Mouse (Mus musculus) neural tube, embryonic 14.5 days (tissue): ENCODE data around the gene Dnaaf2. TPM values are rescaled to one million over a fixed set of nuclear protein-coding genes. Genes with fewer than 3 reads are reported as not detected.
A peak's percentile ranks its signal among the peaks of the same experiment; 100 is the strongest.

Experiments
- ATAC-seq: fragments of 200-750 bp; cut with Nextera tagmentation; 2 replicates; pipeline ENCODE4 v1.8.0; 2017; ENCODE audit warnings: low read depth, mild to moderate bottlenecking, moderate TSS enrichment, moderate library complexity
- H3K27ac ChIP-seq: fragments of 300-500 bp; sonication (generic); 2 replicates; pipeline ENCODE4 v1.5.1; 2014; ENCODE audit warnings: low read depth, mild to moderate bottlenecking, control low read depth, low read length, moderate library complexity, mixed read lengths
- H3K27me3 ChIP-seq: fragments of 300-500 bp; sonication (generic); 2 replicates; pipeline ENCODE4 v1.6.1; 2014; ENCODE audit warnings: low read length; ENCODE audit not compliant: control insufficient read depth, insufficient read depth
- H3K36me3 ChIP-seq: fragments of 300-500 bp; sonication (generic); 2 replicates; pipeline ENCODE4 v1.6.1; 2014; ENCODE audit warnings: low read length, mixed read lengths; ENCODE audit not compliant: control insufficient read depth, insufficient read depth
- H3K4me1 ChIP-seq: fragments of 300-500 bp; sonication (generic); 2 replicates; pipeline ENCODE4 v1.6.1; 2014; ENCODE audit warnings: low read length; ENCODE audit not compliant: control insufficient read depth, insufficient read depth
- H3K4me2 ChIP-seq: fragments of 300-500 bp; sonication (generic); 2 replicates; pipeline ENCODE4 v1.6.1; 2014; ENCODE audit warnings: mild to moderate bottlenecking, low read depth, low read length, control low read depth
- H3K4me3 ChIP-seq: fragments of 300-500 bp; sonication (generic); 2 replicates; pipeline ENCODE4 v1.5.1; 2014; ENCODE audit warnings: low read depth, low read length, control low read depth, mixed read lengths
- H3K9ac ChIP-seq: fragments of 300-500 bp; sonication (generic); replicated peaks from 2 replicates; pipeline ENCODE4 v1.6.1; 2014; ENCODE audit warnings: low read depth, mild to moderate bottlenecking, control low read depth, low read length, mixed read lengths
- H3K9me3 ChIP-seq: fragments of 300-500 bp; sonication (generic); 2 replicates; pipeline ENCODE4 v1.6.1; 2016; ENCODE audit warnings: low read length; ENCODE audit not compliant: control insufficient read depth
- WGBS: fragments of 180-500 bp; shearing (Covaris S2); extraction: QIAGEN DNeasy Blood & Tissue Kit; methylation state at CpG from one replicate; pipeline ENCODE4 v1.1.7; 2014; 5-methylcytosine and 5-hydroxymethylcytosine counted together
- polyA plus RNA-seq: library from polyadenylated mRNA; unstranded; fragments of >200 nt; fragmentation: Nextera tagmentation; extraction: Ambion mirVana; gene quantifications from 2 replicates; pipeline ENCODE4 v1.2.1, GENCODE M21; 2014

Gene Dnaaf2
- polyA plus RNA-seq = 6.8 and 7.3 TPM in 2 replicates

DNA sequence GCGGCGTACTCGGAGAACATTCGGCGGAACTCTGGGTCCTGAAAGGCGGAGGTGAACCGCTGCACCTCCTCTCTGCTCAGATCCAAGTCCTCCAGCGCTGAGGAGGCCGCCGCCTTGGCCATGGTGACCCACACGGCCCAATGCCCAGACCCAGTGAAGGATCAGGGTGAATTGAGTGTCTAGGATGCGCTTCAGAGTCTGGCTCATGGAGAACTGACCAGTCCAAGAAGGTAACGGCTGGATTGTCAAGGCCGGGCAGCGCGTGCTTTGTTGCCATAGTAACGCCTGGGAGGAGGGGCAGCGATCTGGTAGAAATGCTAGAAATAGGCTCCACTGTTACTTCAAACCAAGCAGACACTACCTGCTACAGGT lies at the start of gene Dnaaf2:
Dnaaf2 (minus strand) TSS at position 266 of the 372 bp plus-strand sequence.
- Histone ChIP-seq H3K27me3 (no peaks in the 10 kb centered on the region), H3K4me2 (peak within 1 kb of the TSS; percentile 97), H3K4me3 (peak within 1 kb of the TSS; percentile 94), H3K9me3 (no peaks in the 10 kb centered on the region), H3K9ac (peak within 1 kb of the TSS; percentile 83), H3K4me1 (peaks cover 19% of the 10 kb centered on the region; the same call in 1 of the 2 replicates), H3K27ac (peak within 1 kb of the TSS; percentile 93), H3K36me3 (no peaks in the 10 kb centered on the region; the same call in 1 of the 2 replicates)
- peak; percentile 30 for ATAC-seq
- WGBS = 1% methylated on average over 18 of the region's 18 CpGs

DNA sequence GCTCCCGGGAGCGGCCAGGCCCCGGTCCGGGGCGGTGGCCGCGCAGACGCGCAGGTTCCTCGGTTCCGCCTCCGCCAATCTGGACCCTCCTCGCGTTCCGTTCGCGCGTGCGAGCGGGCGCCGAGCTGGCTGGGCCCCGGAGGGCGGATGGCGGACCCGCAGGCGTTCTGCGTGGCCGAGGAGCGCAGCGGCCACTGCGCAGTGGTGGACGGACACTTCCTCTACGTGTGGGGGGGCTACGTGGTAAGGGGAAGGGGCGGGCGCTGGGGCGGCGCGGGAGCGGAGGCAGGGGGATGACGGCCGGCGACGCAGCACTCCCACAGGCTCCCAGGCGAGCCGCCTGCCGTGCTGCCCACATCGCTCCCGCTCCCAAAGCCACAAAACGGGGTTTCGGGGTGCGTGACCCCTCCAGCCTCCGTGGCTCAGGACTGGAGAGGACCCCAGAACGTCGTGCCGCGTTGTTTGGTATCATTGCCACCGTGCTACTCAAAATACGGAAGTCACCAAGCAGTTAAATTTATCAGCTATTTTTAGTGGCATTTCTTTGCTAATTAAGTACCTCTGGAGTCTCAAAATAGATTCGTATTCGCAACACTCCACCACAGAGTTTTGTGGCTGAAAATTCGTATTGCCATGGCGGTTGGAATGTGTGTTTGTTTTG lies 43.7 kb upstream of the Dnaaf2 start:
- WGBS = under 1% methylated on average over 64 of the region's 64 CpGs
- Histone ChIP-seq H3K4me2 (peak overlapping the region; percentile 60), H3K9ac (peak overlapping the region; percentile 71), H3K4me3 (peak overlapping the region; percentile 64), H3K9me3 (no peaks in the 10 kb centered on the region), H3K27me3 (no peaks in the 10 kb centered on the region), H3K27ac (peak overlapping the region; percentile 71), H3K4me1 (no peaks in the 10 kb centered on the region; the same call in 1 of the 2 replicates), H3K36me3 (no peaks in the 10 kb centered on the region)
- peak; percentile 95 for ATAC-seq

DNA sequence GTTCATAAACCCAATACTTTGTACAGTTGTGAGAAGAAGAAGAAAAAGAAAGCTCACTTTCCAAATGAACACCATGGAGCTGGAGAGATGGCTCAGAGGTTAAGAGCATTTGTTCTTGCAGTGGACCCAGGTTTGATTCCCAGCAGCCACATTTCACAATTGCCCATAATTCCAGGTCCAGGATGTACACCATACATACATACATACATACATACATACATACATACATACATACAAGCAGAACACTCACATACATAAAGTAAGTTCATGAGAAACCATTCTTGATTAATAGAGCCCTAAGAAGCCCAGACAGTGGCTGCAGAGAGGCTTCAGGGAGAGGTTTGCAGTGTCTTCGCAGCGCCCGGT lies 43.2 kb upstream of the Dnaaf2 start:
- Histone ChIP-seq H3K4me3 (peak overlapping the region; percentile 64), H3K27ac (peak overlapping the region; percentile 71), H3K27me3 (no peaks in the 10 kb centered on the region), H3K4me1 (no peaks in the 10 kb centered on the region; the same call in 1 of the 2 replicates), H3K4me2 (peak overlapping the region; percentile 60), H3K9ac (peak overlapping the region; percentile 71), H3K36me3 (no peaks in the 10 kb centered on the region), H3K9me3 (no peaks in the 10 kb centered on the region)
- ATAC-seq = no peak; the same call in none of the 2 replicates
- WGBS = 4% methylated on average over 3 of the region's 3 CpGs

DNA sequence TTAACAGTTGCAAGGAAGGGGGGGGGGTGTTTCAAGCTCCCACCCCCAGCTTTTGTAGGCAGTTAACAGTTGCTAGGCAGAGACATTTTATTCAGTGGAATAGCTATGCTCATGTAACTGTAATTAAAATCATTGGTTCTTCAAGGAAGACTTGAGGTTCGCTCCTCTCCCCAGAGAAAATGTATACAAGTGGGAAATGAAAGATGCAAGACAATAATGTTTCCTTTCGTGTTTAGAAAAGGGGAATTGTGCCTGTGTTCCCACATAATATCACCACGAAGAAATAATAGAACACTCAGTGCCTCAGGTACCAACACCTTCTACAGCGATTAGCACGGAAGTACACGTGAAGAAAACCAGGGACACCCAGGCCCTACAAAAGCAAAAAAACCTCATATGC lies 42.6 kb upstream of the Dnaaf2 start, which contains the start of gene Klhdc1:
Klhdc1 (plus strand) TSS at position 301 of the 400 bp plus-strand sequence.
- peak within 1 kb of the TSS; percentile 64 for H3K4me3 ChIP-seq
- WGBS = 61% methylated on average over 6 of the region's 6 CpGs
- H3K4me2 ChIP-seq = peak within 1 kb of the TSS; percentile 60
- no peaks in the 10 kb centered on the region; the same call in 1 of the 2 replicates for H3K4me1 ChIP-seq
- H3K27me3 ChIP-seq = no peaks in the 10 kb centered on the region
- H3K36me3 ChIP-seq = no peaks in the 10 kb centered on the region
- peak within 1 kb of the TSS; percentile 71 for H3K27ac ChIP-seq
- peak within 1 kb of the TSS; percentile 71 for H3K9ac ChIP-seq
- ATAC-seq = no peak
- H3K9me3 ChIP-seq = no peaks in the 10 kb centered on the region

DNA sequence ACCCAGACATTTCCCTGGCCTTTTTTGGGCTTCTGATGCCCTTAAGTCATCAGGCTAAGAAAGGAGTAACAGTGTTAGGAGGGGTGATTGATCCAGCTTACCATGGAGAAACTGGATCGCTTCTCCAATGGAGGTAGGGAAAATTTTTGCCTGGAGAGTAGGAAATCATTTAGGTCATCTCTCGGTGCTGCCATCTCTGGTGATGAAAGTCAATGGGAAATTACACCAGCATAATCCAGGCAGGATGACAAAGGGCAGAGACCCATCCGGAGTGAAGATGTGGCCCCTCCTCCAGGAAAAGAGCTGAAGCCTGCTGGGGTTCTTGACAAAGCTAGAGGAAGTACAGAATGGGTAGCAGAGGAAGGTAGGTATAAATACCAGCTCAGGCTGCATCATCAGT lies 40.1 kb upstream of the Dnaaf2 start:
- WGBS = 46% methylated on average over 3 of the region's 3 CpGs
- Histone ChIP-seq H3K9ac (no peak overlapping the region), H3K4me1 (no peaks in the 10 kb centered on the region; the same call in 1 of the 2 replicates), H3K4me2 (no peak overlapping the region), H3K27ac (no peak overlapping the region), H3K27me3 (no peaks in the 10 kb centered on the region), H3K4me3 (no peak overlapping the region), H3K9me3 (no peaks in the 10 kb centered on the region), H3K36me3 (no peaks in the 10 kb centered on the region)
- ATAC-seq = no peak

DNA sequence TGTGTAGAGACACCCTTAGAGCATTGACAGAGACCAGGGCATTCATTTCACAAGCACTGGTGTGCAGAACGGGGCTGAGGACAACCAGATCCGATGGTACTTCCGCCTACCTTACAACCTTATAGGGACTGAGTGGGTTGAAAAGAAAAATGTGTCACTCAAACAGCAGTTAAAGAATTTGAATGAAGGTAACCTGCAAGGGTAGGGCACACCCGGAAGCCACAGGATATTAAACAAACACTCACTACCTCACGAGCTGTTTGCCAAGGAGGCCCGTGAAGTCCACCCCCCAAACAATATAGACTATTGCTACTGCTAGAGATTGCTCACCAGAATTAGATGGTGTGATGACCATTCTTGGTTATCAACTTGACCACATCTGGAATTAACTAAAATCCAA lies 37.6 kb upstream of the Dnaaf2 start:
- Histone ChIP-seq H3K4me2 (no peak overlapping the region), H3K4me3 (no peak overlapping the region), H3K36me3 (no peaks in the 10 kb centered on the region), H3K27ac (no peak overlapping the region), H3K9ac (no peak overlapping the region), H3K4me1 (no peaks in the 10 kb centered on the region; the same call in 1 of the 2 replicates), H3K27me3 (no peaks in the 10 kb centered on the region), H3K9me3 (no peaks in the 10 kb centered on the region)
- 92% methylated on average over 6 of the region's 6 CpGs for WGBS
- ATAC-seq = no peak

DNA sequence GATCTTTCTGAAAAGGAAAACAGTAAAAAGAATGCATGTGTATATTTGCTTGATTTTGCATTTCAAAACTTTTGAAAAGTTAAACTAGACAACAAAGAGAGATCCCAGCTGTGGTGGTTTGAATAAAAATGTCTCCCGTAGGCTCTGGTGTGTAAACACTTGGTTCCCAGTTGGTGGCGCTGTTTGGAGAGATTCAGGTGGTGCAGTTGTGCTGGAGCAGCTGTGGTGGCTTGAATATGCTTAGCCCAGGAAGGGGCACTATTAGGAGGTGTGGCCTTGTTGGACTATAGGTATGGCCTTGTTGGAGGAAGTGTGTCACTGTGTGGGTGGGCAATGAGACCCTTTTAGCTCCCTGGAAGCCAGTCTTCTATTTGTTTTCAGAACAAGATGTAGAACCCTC lies 31.0 kb upstream of the Dnaaf2 start:
- no peaks in the 10 kb centered on the region for H3K36me3 ChIP-seq
- no peak overlapping the region for H3K4me2 ChIP-seq
- no peak overlapping the region for H3K4me3 ChIP-seq
- ATAC-seq = no peak
- H3K27me3 ChIP-seq = no peaks in the 10 kb centered on the region
- no peaks in the 10 kb centered on the region for H3K9me3 ChIP-seq
- H3K27ac ChIP-seq = no peak overlapping the region
- WGBS = 66% methylated on average over 2 of the region's 2 CpGs
- no peak overlapping the region for H3K9ac ChIP-seq
- no peaks in the 10 kb centered on the region for H3K4me1 ChIP-seq

DNA sequence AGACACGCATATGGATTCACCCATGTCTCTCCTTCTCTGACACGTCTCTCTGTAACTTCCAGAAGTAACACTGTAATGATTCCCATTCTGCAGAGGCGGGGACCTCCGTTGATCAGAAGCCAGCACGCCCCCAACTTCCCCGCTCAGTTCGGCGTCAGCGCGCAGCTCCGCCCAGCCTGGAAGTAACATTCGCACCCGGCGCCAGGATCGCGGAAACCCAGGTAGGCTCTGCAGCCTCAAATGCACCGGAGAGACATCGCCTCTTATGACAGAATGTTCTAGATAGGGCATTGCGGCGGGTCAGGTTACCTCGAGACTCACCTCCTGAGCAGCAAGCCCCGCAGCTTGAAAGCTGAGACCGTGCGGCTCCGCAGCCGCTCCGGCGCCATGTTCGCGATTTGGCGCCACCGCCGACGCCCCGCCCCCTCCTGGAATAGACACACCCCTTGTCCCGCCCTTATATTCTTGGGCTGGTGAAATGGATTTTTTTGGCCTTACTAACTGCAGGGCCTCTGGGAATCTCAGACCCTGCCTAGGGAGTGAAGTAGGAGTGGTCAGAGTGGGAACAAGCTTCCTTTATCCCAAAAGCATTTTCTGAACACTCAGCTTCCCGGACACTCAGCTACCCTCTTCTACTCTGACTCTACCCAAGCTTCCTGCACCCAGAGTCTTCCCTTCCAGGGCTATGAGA lies 29.7 kb upstream of the Dnaaf2 start, which contains the start of gene Pole2:
Pole2 (minus strand) TSS at position 420 of the 691 bp plus-strand sequence.
- Histone ChIP-seq H3K36me3 (no peaks in the 10 kb centered on the region), H3K4me2 (peak within 1 kb of the TSS; percentile 54), H3K4me3 (peak within 1 kb of the TSS; percentile 66), H3K9me3 (no peaks in the 10 kb centered on the region), H3K9ac (peak within 1 kb of the TSS; percentile 48; the same call in 1 of the 2 replicates), H3K27me3 (no peaks in the 10 kb centered on the region), H3K27ac (no peak within 1 kb of the TSS), H3K4me1 (no peaks in the 10 kb centered on the region)
- peak; percentile 95 for ATAC-seq
- under 1% methylated on average over 37 of the region's 37 CpGs for WGBS
